23 mouse cellular contexts compared by ENCODE assay signal in genomic region chr13:112838562-112839232, GRCm38 (mm10). TPM values are rescaled to one million over a fixed set of nuclear protein-coding genes. Genes with fewer than 3 reads are reported as not detected.
DNase-seq lines count a peak whose midpoint lies in the region; ATAC-seq and TF ChIP-seq lines count a peak whose summit lies in the region.
"Had no signal": no experiment of that assay in that cellular context is flagged by ENCODE, and none has a peak within 500 bp of the region (broad histone marks: within the 10 kb centered on the region; RNA-seq: fewer than 3 reads in every experiment).

No protein-coding gene starts in this region.

- TF ChIP-seq CTCF in liver, embryonic 14.5 days (IDR thresholded peaks at IDR 0.05; ENCODE audit: low read depth) = no peak

- peak; percentile 95 for TF ChIP-seq EP300 in liver, embryonic 14.5 days (IDR thresholded peaks at IDR 0.05; ENCODE audit: low read depth)

- 28% methylated on average over 6 of the region's 6 CpGs for WGBS in liver, embryonic 14.5 days (ENCODE audit: insufficient replicate concordance)

- peak overlapping the region in 1 of 2 experiments; percentile 20; a peak in 1 of 4 replicates for H3K4me3 ChIP-seq in liver, embryonic 14.5 days (ENCODE audit: insufficient read depth in 1 of 2, low read depth in 2 of 2, low read length in 2 of 2)
- H3K4me3 ChIP-seq: embryonic facial prominence, embryonic 15.5 days; forebrain, embryonic 13.5 days; heart, embryonic 12.5 days; limb, embryonic 15.5 days; midbrain, embryonic 10.5 days had no signal

- DNase-seq in spleen, adult 12 weeks (ENCODE audit: low spot score) = peak; percentile 54
- no peak for DNase-seq in spleen, adult 18-20 months
- peak; percentile 75 to 85 (median 79) for DNase-seq in liver, embryonic 14.5 days (ENCODE audit: low read depth in 3 of 3, low spot score in 3 of 3)
- no peak for DNase-seq in gastrocnemius, postnatal 14 days
- DNase-seq in right cerebral cortex, postnatal 14 days = no peak
- DNase-seq: B cell, adult 2 months; cerebellum, adult 9-10 months; embryo, embryonic 11 days; gastrocnemius, postnatal 36 days; kidney, adult 18-20 months; kidney, postnatal 25 days; layer of hippocampus, adult 9-11 months; lung, postnatal 10 days; right cerebral cortex, postnatal 25 days; thymus, adult 18-20 months had no signal

- H3K9me3 ChIP-seq in liver, embryonic 14.5 days (ENCODE audit: control insufficient read depth, low read length) = no peaks in the 10 kb centered on the region
- H3K9me3 ChIP-seq: embryonic facial prominence, embryonic 15.5 days; forebrain, embryonic 13.5 days; limb, embryonic 15.5 days; midbrain, embryonic 10.5 days had no signal

- intact Hi-C loops in gastrocnemius, postnatal 14 days (cut with DNase I; ENCODE audit: low total_unique reads) = no loop called here

- H3K9ac ChIP-seq in liver, embryonic 14.5 days (replicated peaks) = peak overlapping the region; percentile 57
- H3K9ac ChIP-seq: embryonic facial prominence, embryonic 15.5 days; forebrain, embryonic 13.5 days; heart, embryonic 12.5 days; limb, embryonic 15.5 days had no signal

- peak; percentile 81 for ATAC-seq in common myeloid progenitor, adult 5-6 weeks (replicated peaks; ENCODE audit: low read depth, poor library complexity, severe bottlenecking)
- ATAC-seq in liver, embryonic 14.5 days (ENCODE audit: insufficient read depth) = peak; percentile 98
- ATAC-seq in cerebellum, adult (ENCODE audit: insufficient number of reproducible peaks, low FRiP score, low TSS enrichment) = no peak
- ATAC-seq: forebrain, embryonic 13.5 days; hindbrain, embryonic 16.5 days had no signal

- H3K36me3 ChIP-seq in liver, embryonic 14.5 days (replicated peaks; ENCODE audit: control insufficient read depth, insufficient read depth, low read depth) = no peaks in the 10 kb centered on the region; the same call in 1 of the 2 replicates
- H3K36me3 ChIP-seq: limb, embryonic 15.5 days had no signal

- peak overlapping the region; percentile 64 for H3K4me2 ChIP-seq in liver, embryonic 14.5 days (ENCODE audit: low read depth)
- H3K4me2 ChIP-seq: embryonic facial prominence, embryonic 15.5 days; forebrain, embryonic 13.5 days; heart, embryonic 12.5 days; limb, embryonic 15.5 days had no signal

- peak overlapping the region; percentile 86 for H3K27ac ChIP-seq in liver, embryonic 14.5 days
- H3K27ac ChIP-seq: embryonic facial prominence, embryonic 15.5 days; forebrain, embryonic 13.5 days; limb, embryonic 15.5 days; midbrain, embryonic 10.5 days had no signal

- peaks cover 28 to 36% of the 10 kb centered on the region in 2 experiments for H3K4me1 ChIP-seq in liver, embryonic 14.5 days (replicated peaks; ENCODE audit: control insufficient read depth in 2 of 2, insufficient read depth in 2 of 2, low read length in 1 of 2)

- H3K27me3 ChIP-seq in liver, embryonic 14.5 days (ENCODE audit: control insufficient read depth, insufficient read depth, low read length) = no peaks in the 10 kb centered on the region
- H3K27me3 ChIP-seq: embryonic facial prominence, embryonic 15.5 days; forebrain, embryonic 13.5 days; heart, embryonic 12.5 days; limb, embryonic 15.5 days had no signal

RNA-seq across cellular contexts. Expression of gene Plpp1, which starts 38.1 kb away (rescaled TPM):
- 0.82 and 3.6 TPM in 2 replicates for total RNA-seq in common myeloid progenitor, adult 5-6 weeks (2017)
- 16.5 TPM in 2 replicates for polyA plus RNA-seq in liver, embryonic 14.5 days (2012; rRNA removed)
- 32.7 and 34.0 TPM in 2 replicates for polyA plus RNA-seq in liver, embryonic 14.5 days (2014; fragmentation: Nextera tagmentation; extraction: Ambion mirVana)
- total RNA-seq in gastrocnemius, postnatal 14 days (2021) = 10 to 100 TPM; 57.8 to 63.2 TPM

Comparison
In these comparisons a context has a peak if more than half of its experiments do, and no peak if none do; other contexts are left out.
1. DNase-seq: peak in spleen, adult 12 weeks (single experiment) and liver, embryonic 14.5 days (3 of 3); none in spleen, adult 18-20 months (0 of 2), gastrocnemius, postnatal 14 days (single experiment) and right cerebral cortex, postnatal 14 days (single experiment).
2. RNA of gene Plpp1, which starts 38.1 kb away (total RNA-seq): 57.8 to 63.2 TPM in gastrocnemius, postnatal 14 days; 0.82 to 3.6 TPM in common myeloid progenitor, adult 5-6 weeks; every median in the first group is over 10 times any median in the second.